Mouse (Mus musculus): Measurements from ENCODE around the gene Gm43191.

Gm43191 gene

DNA sequence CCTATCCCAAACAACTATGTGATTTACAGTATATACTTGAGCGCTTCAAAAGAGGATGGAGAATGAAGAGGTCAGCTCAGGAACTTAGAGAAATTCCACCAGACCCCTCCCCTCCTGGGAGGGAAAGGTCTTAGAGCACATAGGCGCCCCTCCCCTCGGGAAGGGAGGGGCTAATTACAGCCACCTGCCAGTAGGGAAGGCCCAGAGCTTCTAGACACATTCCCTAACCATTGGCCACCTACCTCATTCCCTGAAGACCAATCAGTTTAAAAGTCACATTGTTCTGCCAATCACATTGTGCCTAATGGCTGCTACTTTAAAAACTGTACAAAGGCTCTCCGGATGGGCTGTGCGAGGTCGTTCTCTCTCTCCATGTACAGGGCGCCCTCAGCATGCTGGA lies 58.4 kb downstream of the Gm43191 start:
- no peak for DNase-seq (ENCODE audit: low read depth, low spot score)

DNA sequence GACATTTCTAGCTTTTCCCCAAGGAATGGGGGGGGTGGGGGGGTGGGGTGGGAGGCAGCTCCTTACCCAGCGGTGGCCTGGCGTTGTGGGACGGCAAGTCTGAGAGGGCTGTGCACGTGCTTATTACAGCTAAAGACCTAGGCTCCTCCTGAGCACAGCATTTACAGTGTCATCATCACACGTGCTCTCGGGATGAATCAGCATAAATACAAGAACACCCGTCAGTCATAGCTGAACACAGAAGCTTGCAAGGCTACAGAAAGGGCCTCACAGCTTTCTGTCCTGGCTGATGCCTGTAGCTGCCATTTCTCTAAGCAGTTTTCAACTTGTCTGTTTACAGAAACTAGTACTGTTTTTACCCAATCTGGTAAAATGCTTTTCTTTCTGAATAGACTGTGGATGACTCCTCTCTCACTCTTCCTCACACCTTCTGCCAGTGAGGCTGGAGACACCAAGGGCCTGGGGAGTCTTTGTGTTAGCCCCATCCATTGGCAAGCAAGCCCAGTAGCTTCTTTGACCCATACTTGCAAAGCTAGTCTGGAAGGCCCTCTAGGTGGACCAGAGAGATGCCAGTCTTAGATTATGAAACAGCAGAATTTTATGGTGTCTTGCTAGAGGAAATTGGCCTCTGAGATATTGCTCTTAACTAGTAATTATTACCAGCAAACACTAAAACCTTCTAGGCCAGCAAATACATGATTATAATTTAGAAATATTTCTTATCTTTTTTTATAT lies 60.3 kb downstream of the Gm43191 start:
- DNase-seq (ENCODE audit: low read depth, low spot score) = no peak

DNA sequence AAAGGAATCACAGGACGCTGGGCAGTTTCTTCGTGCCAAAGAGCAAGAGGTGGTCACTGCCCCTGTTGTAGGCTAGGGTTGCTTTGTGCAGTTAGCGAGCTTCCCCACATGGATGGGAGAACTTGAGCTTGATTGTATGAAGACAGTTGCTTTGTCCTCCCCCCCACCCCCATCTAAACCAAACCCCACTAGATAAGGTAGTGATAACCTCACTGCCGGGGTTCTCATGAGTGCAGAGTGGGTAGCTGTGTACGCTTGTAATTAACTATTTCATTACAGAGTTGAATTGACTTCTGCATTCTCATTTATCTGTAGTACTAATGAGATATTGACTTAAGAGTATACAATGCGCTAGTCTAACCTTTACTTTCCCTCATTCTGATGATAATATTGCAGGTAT lies 62.2 kb downstream of the Gm43191 start:
- no peak for DNase-seq (ENCODE audit: low read depth, low spot score)

DNA sequence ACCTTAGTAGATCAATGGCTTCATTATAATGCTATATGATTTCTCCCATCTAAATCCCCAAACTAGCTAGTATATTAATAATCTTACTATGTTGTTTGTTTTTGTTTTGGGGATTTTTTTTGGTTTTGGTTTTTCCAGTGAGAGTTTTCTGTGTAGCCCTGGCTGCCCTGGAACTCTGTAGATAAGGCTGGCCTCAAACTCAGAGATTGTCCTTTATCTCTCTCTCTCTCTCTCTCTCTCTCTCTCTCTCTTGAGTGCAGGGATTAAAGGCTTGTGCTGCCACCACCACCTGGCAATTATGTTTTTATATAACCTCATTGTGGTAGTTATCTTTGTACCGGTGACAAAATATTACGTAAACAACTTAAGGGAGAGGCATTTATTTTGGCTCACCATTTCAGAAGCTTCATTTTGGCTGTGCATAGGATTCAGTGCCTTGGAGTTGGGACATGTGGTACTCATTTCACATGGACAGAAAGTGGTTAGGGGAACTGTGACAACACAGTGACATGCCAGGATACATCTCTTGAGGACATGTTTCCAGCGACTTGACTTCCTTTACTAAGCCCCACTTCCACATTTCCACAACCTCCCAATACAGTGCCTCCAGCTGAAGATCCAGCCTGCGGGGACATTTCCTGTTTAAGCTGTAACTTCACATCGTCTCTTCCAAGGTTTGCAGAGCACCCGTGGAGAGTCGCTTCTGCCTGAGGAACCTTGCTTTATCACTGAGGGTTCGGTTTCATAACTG lies 65.6 kb downstream of the Gm43191 start:
- DNase-seq (ENCODE audit: low read depth, low spot score) = no peak

DNA sequence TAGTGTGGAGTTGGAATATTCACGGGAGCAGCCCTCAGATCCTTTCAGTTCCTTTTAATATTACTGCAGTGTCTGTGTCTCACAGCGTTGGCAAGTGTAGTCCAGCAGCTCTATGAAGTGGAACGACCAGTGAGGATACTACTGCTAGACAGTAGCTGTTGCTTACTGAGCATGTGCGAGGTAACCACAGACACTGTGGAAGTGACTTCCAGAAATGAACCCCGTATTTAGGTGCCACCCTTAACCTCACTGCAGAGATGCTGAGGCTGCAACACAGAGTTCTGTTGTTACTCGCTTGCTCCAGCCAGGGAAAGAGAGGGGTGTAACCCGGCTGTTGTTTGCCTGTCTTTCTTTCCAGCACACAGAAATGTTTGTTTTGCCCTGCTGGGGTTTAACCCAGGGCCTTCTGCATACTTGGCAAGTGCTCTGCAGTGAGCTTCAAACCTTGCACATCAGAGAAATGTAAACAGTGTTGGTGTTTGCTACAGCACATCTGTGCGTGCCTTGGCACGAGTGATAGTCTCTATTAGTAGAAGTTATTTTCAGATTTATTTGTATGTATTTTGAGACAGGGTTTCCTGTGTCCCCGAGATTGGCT lies 66.7 kb downstream of the Gm43191 start, which contains the start of gene Trmt13:
Trmt13 (minus strand) TSS at position 293 of the 598 bp plus-strand sequence.
- DNase-seq (ENCODE audit: low read depth, low spot score) = no peak

GRCm38 (mm10) chr3:116604570-116604969 lies 76.5 kb downstream of the Gm43191 start:
- no peak for DNase-seq (ENCODE audit: low read depth, low spot score)

GRCm38 (mm10) chr3:116601781-116602180 lies 79.3 kb downstream of the Gm43191 start:
- no peak for DNase-seq (ENCODE audit: low read depth, low spot score)

- DNase-seq (ENCODE audit: low read depth, low spot score) = no peak
Measured at GRCm38 (mm10) chr3:116601005-116601404, 80.1 kb downstream of the Gm43191 start.

- DNase-seq (ENCODE audit: low read depth, low spot score) = no peak
Measured at GRCm38 (mm10) chr3:116599705-116600104, 81.4 kb downstream of the Gm43191 start.

DNA sequence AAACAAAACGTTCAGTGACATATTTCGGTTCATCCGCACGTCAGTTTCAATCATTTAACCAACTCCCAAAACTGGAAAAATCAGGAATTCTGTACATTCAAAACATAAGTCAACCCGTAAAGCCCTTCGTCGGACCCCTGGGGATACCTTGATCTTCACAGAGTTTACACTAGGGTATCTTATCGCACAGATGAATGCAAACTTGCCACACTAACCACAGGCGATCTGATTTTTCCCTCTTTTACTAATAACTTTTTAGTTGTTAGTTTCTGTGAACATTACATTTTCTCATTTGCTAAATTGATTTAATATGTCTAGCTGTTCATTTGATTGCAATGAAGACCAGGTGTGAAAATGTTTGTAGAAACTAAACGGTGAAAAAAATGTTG lies 85.5 kb downstream of the Gm43191 start:
- DNase-seq (ENCODE audit: low read depth, low spot score) = no peak

- peak; percentile 97 for DNase-seq (ENCODE audit: low read depth, low spot score)
Measured at GRCm38 (mm10) chr3:116594728-116595602, 86.1 kb downstream of the Gm43191 start, which contains the start of gene Sass6. TSS of gene Sass6 (plus strand) at chr3:116594982.

GRCm38 (mm10) chr3:116594076-116594727 lies 86.9 kb downstream of the Gm43191 start:
- DNase-seq (ENCODE audit: low read depth, low spot score) = no peak
